Mouse (Mus musculus) adrenal gland, postnatal 10 days (tissue): Measurements from ENCODE around the gene Gm6760. TPM values are rescaled to one million over a fixed set of nuclear protein-coding genes. Genes with fewer than 3 reads are reported as not detected.

Experiments
- DNase-seq: peaks from one replicate; pipeline ENCODE4 v3.0.0; 2021; ENCODE audit warnings: mixed read lengths
- long read RNA-seq, 2 experiments: library from polyadenylated mRNA; stranded (forward); transcript quantifications; one replicate each; pipeline ENCODE4 v2.0.0; 2021
- total RNA-seq, 2 experiments: library from RNA; stranded (reverse); gene quantifications; 2 replicates each; pipeline ENCODE4 v1.2.3; 2021

Gene Gm6760
- total RNA-seq = not detected
- long read RNA-seq, experiment 1 = 0 reads
- long read RNA-seq, experiment 2 = 0 reads

- DNase-seq = no peak
These were observed at the start of gene Gm6760 for GRCm38 (mm10) chrX:64152098-64152497. TSS of gene Gm6760 (minus strand) at chrX:64152198.

- DNase-seq = no peak
These were observed 29.2 kb upstream of the Gm6760 start for GRCm38 (mm10) chrX:64181246-64181645.

GRCm38 (mm10) chrX:64173248-64173647, 21.2 kb upstream of the Gm6760 start, which contains the start of gene 3830417A13Rik:
TSS of gene 3830417A13Rik (plus strand) at chrX:64173548.
- DNase-seq = no peak

Other genes starting within 250 kb of the Gm6760 start
- gene 3830417A13Rik, start 21.4 kb upstream of the Gm6760 start, total RNA-seq = under 1 TPM in 1 of 2 experiments, not detected in 1; 0.18 TPM
- under 1 TPM; 0.39 TPM for gene Slitrk4, start 124.8 kb upstream of the Gm6760 start, total RNA-seq